Mouse (Mus musculus) kidney, adult 2 months (tissue): Measurements from ENCODE around the gene Fyb.

ENCODE experiments used
- CTCF ChIP-seq: fragments of 200-500 bp; conservative IDR thresholded peaks from 2 replicates; pipeline ENCODE4 v1.5.1; 2011; ENCODE audit warnings: low read depth, mild to moderate bottlenecking, control low read depth, low read length, moderate library complexity, mixed read lengths; ENCODE audit not compliant: insufficient read depth, insufficient read length
- POLR2A ChIP-seq: fragments of 200-500 bp; IDR thresholded peaks from one replicate; pipeline ENCODE4 v1.6.1; 2011; ENCODE audit warnings: low read depth, low read length, control low read depth

DNA sequence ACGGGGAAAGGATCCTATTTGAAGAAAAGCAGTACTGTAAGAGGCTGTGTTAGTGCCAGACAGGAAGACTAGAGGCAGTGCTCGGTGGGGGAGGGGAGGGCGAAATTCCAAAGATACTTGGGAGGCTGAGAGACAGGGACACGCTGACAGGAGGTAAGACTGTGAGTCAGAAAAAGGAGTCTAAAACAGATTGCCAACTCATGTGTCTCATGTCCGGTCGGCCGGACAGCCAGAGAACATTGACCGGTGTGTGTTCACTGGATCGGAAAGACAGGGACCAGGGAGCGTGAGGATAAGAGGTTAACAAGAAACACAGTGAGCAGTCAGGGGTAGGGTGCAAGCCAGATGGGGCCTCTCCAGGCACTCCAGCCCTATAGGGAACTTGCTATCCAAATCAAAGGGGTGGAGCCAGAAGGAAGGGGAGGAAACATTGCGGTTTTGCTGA, 42.3 kb downstream of the Fyb start:
- TF ChIP-seq POLR2A (no peak), CTCF (no peak)
